Mouse (Mus musculus): ENCODE results near the gene Krt33b.

Krt33b gene

GRCm38 (mm10) chr11:99993620-99994383, 35.9 kb downstream of the Krt33b start, which contains the start of gene Krtap17-1:
Gene Krtap17-1 (minus strand): TSS chr11:99993994.
- no peak for DNase-seq (ENCODE audit: low spot score in 2 of 2)

- no peak for DNase-seq (ENCODE audit: low spot score in 2 of 2)
Observed at GRCm38 (mm10) chr11:99990571-99990970, 39.1 kb downstream of the Krt33b start.

- no peak for DNase-seq (ENCODE audit: low spot score in 2 of 2)
Observed at GRCm38 (mm10) chr11:99989881-99990405, 39.7 kb downstream of the Krt33b start.

- no peak for DNase-seq (ENCODE audit: low spot score in 2 of 2)
Observed at GRCm38 (mm10) chr11:99988530-99988929, 41.1 kb downstream of the Krt33b start.

GRCm38 (mm10) chr11:99986180-99986647, 43.5 kb downstream of the Krt33b start, which contains the start of gene Krtap16-1:
Gene Krtap16-1 (minus strand): TSS chr11:99986597.
- DNase-seq (ENCODE audit: low spot score in 2 of 2): no peak

GRCm38 (mm10) chr11:99985291-99986092, 44.2 kb downstream of the Krt33b start:
- no peak for DNase-seq (ENCODE audit: low spot score in 2 of 2)

- no peak for DNase-seq (ENCODE audit: low spot score in 2 of 2)
Observed at GRCm38 (mm10) chr11:99983442-99983841, 46.2 kb downstream of the Krt33b start.

- DNase-seq (ENCODE audit: low spot score in 2 of 2): no peak
Observed at GRCm38 (mm10) chr11:99982731-99983130, 46.9 kb downstream of the Krt33b start.

GRCm38 (mm10) chr11:99978953-99979352, 50.7 kb downstream of the Krt33b start, which contains the start of gene Krtap29-1:
Gene Krtap29-1 (minus strand): TSS chr11:99979053.
- DNase-seq (ENCODE audit: low spot score in 2 of 2): no peak
